Mouse (Mus musculus): ENCODE results near the gene Rhog. TPM values are rescaled to one million over a fixed set of nuclear protein-coding genes. Genes with fewer than 3 reads are reported as not detected.
A peak's percentile ranks its signal among the peaks of the same experiment; 100 is the strongest.

Gene Rhog
- 58.4 and 67.7 TPM in 2 replicates for polyA plus RNA-seq (2015; fragmentation: Nextera tagmentation; extraction: Ambion mirVana)

DNA sequence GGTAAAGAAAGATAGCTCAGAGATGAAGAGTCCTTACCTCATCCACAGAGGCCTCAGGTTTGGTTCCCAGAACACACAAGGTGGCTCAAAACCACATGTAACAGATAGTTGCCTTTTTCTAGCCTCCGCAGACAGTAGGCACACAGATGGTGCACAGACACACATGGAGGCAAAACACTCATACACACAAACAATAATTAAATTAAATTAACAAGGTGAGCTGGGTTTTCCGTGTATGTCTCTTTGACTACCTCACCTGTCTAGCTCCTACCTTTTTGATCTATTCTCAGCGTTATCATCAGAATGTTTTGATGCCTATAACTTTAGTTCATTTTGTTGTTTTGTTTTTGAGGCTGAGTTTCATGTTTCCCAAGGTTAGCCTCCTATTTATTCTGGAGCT, at the start of gene Rhog:
Gene Rhog (minus strand): TSS at position 101 of the 400 bp plus-strand sequence.
- H3K4me1 ChIP-seq: peaks cover 5% of the 10 kb centered on the region; the same call in 1 of the 2 replicates
- no peak within 1 kb of the TSS for H3K4me3 ChIP-seq (replicated peaks)
- no peaks in the 10 kb centered on the region for H3K9me3 ChIP-seq
- WGBS: 82% methylated on average over 3 of the region's 3 CpGs
- no peak within 1 kb of the TSS for H3K27ac ChIP-seq
- no peak within 1 kb of the TSS for H3K4me2 ChIP-seq
- H3K27me3 ChIP-seq (replicated peaks): no peaks in the 10 kb centered on the region
- H3K36me3 ChIP-seq: no peaks in the 10 kb centered on the region
- no peak for ATAC-seq (ENCODE audit: insufficient read depth, low FRiP score, low read depth)
- H3K9ac ChIP-seq: no peak within 1 kb of the TSS

DNA sequence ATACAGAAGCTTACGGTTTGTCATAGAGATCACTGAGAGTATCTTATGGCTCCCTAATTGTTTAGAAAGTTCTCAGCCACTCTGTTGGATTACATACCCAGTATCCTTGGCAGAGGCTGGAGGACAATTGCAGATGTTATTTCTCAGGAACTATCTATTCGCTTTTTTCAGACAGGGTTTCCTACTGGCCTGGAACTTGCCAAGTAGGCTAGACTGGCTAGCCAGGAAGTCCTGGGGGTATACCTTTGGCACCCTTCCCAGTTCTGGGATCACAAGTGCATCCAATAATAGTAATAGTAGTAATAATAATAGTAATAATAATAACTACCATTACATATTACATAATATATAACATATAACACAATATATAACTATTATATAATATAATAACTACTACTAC, 49.7 kb upstream of the Rhog start:
- 84% methylated on average over 2 of the region's 2 CpGs for WGBS
- Histone ChIP-seq H3K9ac (no peak overlapping the region), H3K9me3 (no peaks in the 10 kb centered on the region), H3K27me3 (replicated peaks) (no peaks in the 10 kb centered on the region), H3K4me2 (no peak overlapping the region), H3K4me3 (replicated peaks) (no peak overlapping the region), H3K4me1 (no peaks in the 10 kb centered on the region), H3K36me3 (no peaks in the 10 kb centered on the region), H3K27ac (no peak overlapping the region)
- no peak for ATAC-seq (ENCODE audit: insufficient read depth, low FRiP score, low read depth)

DNA sequence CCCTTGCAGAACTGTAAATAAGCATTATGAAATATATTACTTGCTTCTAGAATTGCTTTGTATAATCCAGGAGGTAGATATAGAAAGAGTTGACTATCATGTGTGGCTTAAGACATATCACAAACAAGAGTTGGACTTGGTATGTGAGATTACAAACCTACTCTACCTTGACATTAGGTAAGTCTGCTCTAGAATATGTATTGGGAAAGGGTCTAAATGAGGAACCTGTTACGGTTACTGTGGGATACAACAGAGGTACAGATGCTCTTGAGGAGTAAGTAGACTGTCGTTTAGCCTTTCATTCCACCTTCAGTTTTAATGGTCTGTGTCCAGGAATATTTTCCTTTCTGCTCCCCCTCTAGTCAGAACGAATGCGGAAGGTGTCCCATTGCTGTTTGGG, 46.6 kb upstream of the Rhog start:
- no peak overlapping the region for H3K9ac ChIP-seq
- H3K27me3 ChIP-seq (replicated peaks): no peaks in the 10 kb centered on the region
- no peak overlapping the region for H3K4me2 ChIP-seq
- H3K4me1 ChIP-seq: no peaks in the 10 kb centered on the region
- no peaks in the 10 kb centered on the region for H3K9me3 ChIP-seq
- H3K36me3 ChIP-seq: no peaks in the 10 kb centered on the region
- no peak overlapping the region for H3K4me3 ChIP-seq (replicated peaks)
- no peak overlapping the region for H3K27ac ChIP-seq
- ATAC-seq (ENCODE audit: insufficient read depth, low FRiP score, low read depth): no peak
- 88% methylated on average over 4 of the region's 4 CpGs for WGBS

DNA sequence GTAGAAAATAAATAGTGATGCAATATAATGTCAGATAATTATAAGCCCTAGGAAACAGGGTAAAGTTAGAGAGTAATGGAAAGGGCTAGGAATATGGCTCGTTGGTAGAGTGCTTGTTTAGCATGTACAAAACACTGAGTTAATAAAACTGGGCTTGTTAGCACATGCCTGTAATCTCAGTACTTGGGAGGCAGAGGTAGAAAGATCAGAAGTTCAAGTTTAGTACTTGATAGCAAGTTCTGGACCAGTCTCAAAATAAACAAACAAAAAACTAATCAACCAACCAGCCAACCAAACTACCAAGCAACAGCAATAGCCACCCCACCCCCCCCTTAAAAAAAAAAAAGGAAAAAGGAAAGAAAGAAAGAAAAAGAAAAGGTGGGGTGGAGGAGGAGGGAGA, 44.9 kb upstream of the Rhog start:
- Histone ChIP-seq H3K9ac (no peak overlapping the region), H3K27ac (no peak overlapping the region), H3K4me3 (replicated peaks) (no peak overlapping the region), H3K9me3 (no peaks in the 10 kb centered on the region), H3K27me3 (replicated peaks) (no peaks in the 10 kb centered on the region), H3K4me1 (no peaks in the 10 kb centered on the region), H3K4me2 (no peak overlapping the region), H3K36me3 (no peaks in the 10 kb centered on the region)
- ATAC-seq (ENCODE audit: insufficient read depth, low FRiP score, low read depth): no peak
- 76% methylated on average over 1 of the region's 1 CpGs for WGBS

DNA sequence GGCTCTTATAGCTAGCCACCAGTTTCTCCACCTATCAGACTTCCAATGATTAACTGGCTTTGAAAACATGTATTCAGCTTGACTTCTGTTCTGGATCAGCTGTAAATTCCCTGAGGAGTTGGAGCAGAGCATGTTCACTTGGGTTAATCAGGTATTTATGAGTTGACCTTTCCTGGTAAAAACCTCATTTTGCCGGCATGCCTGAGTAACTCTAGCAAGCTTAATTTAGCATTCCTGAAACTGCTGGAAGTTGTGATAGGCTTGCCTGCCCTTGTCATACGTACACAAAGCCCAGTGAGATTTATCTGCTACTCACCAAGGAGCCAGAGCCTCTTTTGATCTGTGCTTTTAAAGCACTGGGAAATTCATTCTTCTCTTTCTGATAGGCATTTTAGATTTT, 37.4 kb upstream of the Rhog start:
- Histone ChIP-seq H3K27ac (no peak overlapping the region), H3K36me3 (no peaks in the 10 kb centered on the region), H3K9ac (no peak overlapping the region), H3K4me2 (no peak overlapping the region), H3K9me3 (no peaks in the 10 kb centered on the region), H3K4me3 (replicated peaks) (no peak overlapping the region), H3K4me1 (no peaks in the 10 kb centered on the region), H3K27me3 (replicated peaks) (no peaks in the 10 kb centered on the region)
- WGBS: 14% methylated on average over 2 of the region's 2 CpGs
- ATAC-seq (ENCODE audit: insufficient read depth, low FRiP score, low read depth): no peak

DNA sequence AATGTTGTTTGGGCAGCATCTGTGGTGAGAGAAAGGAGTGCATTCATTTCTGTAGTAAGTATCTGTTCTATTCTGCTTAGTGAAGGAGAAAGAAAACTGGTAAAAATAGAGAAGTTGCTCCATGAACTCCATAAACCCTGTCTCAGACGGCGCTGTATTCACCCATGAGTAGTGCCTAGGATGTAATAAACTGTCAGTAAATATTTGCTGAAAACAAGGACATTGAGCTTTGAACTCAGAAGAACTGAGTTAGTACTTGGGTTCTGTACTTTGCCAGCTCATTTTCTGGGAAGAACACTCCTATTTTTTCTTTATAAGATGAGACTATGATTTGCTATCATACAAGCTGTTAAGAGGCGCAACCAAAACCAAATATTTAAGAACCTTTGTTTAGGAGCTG, 36.4 kb upstream of the Rhog start:
- no peak overlapping the region for H3K4me2 ChIP-seq
- no peaks in the 10 kb centered on the region for H3K36me3 ChIP-seq
- H3K4me3 ChIP-seq (replicated peaks): no peak overlapping the region
- no peaks in the 10 kb centered on the region for H3K9me3 ChIP-seq
- no peak for ATAC-seq (ENCODE audit: insufficient read depth, low FRiP score, low read depth)
- no peaks in the 10 kb centered on the region for H3K27me3 ChIP-seq (replicated peaks)
- no peak overlapping the region for H3K9ac ChIP-seq
- H3K27ac ChIP-seq: no peak overlapping the region
- no peaks in the 10 kb centered on the region for H3K4me1 ChIP-seq
- WGBS: 71% methylated on average over 3 of the region's 3 CpGs

DNA sequence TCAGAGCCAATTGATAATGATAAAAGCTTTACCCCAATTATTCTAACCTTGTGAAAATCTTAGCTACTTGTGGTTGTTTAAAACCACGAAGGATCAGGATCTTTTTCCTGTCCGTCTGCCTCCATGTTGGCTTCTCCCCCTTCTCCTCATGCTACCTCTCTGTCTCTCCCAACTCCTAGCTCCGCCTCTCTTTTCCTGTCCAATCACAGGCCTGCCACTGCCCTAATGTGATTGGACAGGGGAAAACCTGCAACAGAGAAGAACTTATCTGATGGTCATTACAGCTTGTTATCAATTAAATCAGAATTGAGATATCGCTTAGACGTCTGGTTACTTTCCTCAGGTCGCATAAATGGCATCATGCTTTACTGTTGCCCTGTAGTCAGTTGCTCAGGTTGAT, 33.6 kb upstream of the Rhog start:
- Histone ChIP-seq H3K36me3 (no peaks in the 10 kb centered on the region), H3K9me3 (no peaks in the 10 kb centered on the region)

DNA sequence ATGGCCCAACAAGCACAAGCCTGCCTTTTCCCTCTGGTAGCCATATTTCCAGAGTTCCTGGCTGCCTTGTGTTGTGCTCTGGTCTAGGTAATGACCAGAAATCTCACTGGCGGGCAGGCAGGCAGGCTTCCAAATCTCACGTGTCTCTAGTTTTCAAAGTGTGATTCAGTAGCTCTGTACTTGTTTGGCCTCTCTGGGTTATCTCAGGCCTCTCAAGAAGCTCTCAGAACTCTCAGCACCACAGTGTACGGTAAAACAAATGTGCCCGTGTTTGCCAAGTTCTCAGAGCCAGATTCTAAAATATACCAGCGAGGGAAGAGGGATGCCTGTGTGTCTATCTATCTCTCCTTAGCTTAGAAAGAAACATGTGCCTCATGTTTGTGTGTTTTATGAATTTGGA, 26.4 kb upstream of the Rhog start:
- H3K27me3 ChIP-seq (replicated peaks): no peaks in the 10 kb centered on the region
- H3K9me3 ChIP-seq: no peaks in the 10 kb centered on the region
- ATAC-seq (ENCODE audit: insufficient read depth, low FRiP score, low read depth): no peak
- no peak overlapping the region for H3K4me3 ChIP-seq (replicated peaks)
- no peak overlapping the region for H3K4me2 ChIP-seq
- WGBS: 56% methylated on average over 5 of the region's 5 CpGs
- H3K36me3 ChIP-seq: no peaks in the 10 kb centered on the region
- H3K27ac ChIP-seq: no peak overlapping the region
- peaks cover 3% of the 10 kb centered on the region; the same call in 1 of the 2 replicates for H3K4me1 ChIP-seq
- no peak overlapping the region for H3K9ac ChIP-seq

More for the DNA sequence above, 33.6 kb upstream of the Rhog start:
- no peaks in the 10 kb centered on the region for H3K27me3 ChIP-seq (replicated peaks)
- 80% methylated on average over 6 of the region's 6 CpGs for WGBS
- H3K27ac ChIP-seq: no peak overlapping the region
- no peaks in the 10 kb centered on the region for H3K4me1 ChIP-seq
- no peak overlapping the region for H3K4me2 ChIP-seq
- H3K9ac ChIP-seq: no peak overlapping the region
- no peak for ATAC-seq (ENCODE audit: insufficient read depth, low FRiP score, low read depth)
- H3K4me3 ChIP-seq (replicated peaks): no peak overlapping the region

DNA sequence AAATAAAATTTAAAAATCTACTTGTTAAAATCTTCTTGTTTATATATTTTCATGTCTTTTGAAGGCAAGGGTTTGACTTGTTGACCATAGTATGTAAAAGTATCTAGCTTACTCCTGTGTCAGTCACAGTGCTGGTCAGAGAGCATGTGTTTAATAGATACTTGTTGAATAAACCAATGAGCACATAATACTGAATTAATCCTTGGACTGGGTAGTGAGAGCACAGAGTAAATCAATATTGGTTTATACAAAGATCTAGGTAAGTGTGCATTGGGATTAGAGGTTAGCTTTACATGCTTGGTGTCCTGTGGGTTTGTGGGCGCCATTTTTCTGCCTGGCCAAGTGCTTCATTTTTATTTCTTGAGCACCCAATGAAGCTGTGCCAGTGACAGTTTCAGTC, 25.5 kb upstream of the Rhog start:
- no peak overlapping the region for H3K4me2 ChIP-seq
- H3K4me1 ChIP-seq: peaks cover 3% of the 10 kb centered on the region; the same call in 1 of the 2 replicates
- H3K9me3 ChIP-seq: no peaks in the 10 kb centered on the region
- 81% methylated on average over 1 of the region's 1 CpGs for WGBS
- no peaks in the 10 kb centered on the region for H3K36me3 ChIP-seq
- H3K9ac ChIP-seq: no peak overlapping the region
- H3K4me3 ChIP-seq (replicated peaks): no peak overlapping the region
- H3K27ac ChIP-seq: no peak overlapping the region
- ATAC-seq (ENCODE audit: insufficient read depth, low FRiP score, low read depth): no peak
- H3K27me3 ChIP-seq (replicated peaks): no peaks in the 10 kb centered on the region

DNA sequence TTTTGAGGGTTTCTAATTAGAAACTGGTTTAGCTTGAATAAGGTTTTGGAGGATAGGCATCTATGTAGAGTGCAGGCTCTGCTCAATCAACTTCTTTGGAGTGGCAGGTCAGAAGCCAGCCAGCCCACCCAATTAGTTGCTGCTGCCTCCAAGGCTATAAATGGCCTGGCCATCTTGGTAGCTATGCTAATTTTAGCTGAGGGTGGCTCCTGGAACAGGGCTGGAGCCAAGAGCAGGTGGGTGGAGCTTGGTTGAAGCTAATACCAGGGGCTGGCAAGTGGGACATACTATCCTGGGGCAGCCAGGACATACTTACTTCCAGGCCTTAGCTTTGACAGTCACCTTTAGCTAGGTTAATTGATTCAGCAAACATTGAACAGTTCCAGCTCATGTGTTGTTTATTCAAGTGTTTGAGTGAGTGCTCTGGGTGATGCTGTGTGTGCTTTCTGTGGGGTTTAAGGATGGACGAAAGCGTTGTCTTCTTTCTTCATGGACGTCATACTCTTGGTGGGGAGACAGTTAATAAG, 16.6 kb upstream of the Rhog start:
- 58% methylated on average over 3 of the region's 3 CpGs for WGBS
- ATAC-seq (ENCODE audit: insufficient read depth, low FRiP score, low read depth): no peak

DNA sequence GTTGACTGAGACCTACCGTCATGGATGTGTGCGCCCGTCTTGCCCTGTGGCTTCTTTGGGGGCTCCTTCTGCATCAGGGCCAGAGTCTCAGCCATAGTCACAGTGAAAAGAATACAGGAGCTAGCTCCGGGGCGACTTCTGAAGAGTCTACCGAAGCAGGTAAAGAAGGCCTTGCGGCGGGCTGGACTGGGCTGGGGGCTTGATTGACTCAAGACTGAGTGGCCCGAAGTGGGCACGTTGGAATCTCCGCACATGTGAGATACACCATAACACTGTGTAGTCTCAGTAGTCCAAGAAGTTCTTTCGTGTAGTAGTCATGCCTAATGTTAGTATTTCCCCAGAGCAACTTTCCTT, 12.5 kb upstream of the Rhog start:
- 0 out of 2 replicates have a peak, but pooled peaks cover 4% of the 10 kb centered on the region for H3K4me1 ChIP-seq
- WGBS: 10% methylated on average over 12 of the region's 12 CpGs
- peak overlapping the region; percentile 22; the same call in 1 of the 2 replicates for H3K27ac ChIP-seq
- peak overlapping the region; percentile 88 for H3K4me3 ChIP-seq (replicated peaks)
- H3K4me2 ChIP-seq: peak overlapping the region; percentile 91
- no peaks in the 10 kb centered on the region for H3K27me3 ChIP-seq (replicated peaks)
- no peaks in the 10 kb centered on the region for H3K36me3 ChIP-seq
- H3K9ac ChIP-seq: peak overlapping the region; percentile 76; the same call in 1 of the 2 replicates
- no peaks in the 10 kb centered on the region for H3K9me3 ChIP-seq
- ATAC-seq (ENCODE audit: insufficient read depth, low FRiP score, low read depth): no peak

More for the DNA sequence above, 16.6 kb upstream of the Rhog start:
- Histone ChIP-seq H3K4me1 (0 out of 2 replicates have a peak, but pooled peaks cover 4% of the 10 kb centered on the region), H3K4me3 (replicated peaks) (no peak overlapping the region), H3K36me3 (no peaks in the 10 kb centered on the region), H3K9ac (no peak overlapping the region), H3K27me3 (replicated peaks) (no peaks in the 10 kb centered on the region), H3K4me2 (no peak overlapping the region), H3K27ac (no peak overlapping the region), H3K9me3 (no peaks in the 10 kb centered on the region)

DNA sequence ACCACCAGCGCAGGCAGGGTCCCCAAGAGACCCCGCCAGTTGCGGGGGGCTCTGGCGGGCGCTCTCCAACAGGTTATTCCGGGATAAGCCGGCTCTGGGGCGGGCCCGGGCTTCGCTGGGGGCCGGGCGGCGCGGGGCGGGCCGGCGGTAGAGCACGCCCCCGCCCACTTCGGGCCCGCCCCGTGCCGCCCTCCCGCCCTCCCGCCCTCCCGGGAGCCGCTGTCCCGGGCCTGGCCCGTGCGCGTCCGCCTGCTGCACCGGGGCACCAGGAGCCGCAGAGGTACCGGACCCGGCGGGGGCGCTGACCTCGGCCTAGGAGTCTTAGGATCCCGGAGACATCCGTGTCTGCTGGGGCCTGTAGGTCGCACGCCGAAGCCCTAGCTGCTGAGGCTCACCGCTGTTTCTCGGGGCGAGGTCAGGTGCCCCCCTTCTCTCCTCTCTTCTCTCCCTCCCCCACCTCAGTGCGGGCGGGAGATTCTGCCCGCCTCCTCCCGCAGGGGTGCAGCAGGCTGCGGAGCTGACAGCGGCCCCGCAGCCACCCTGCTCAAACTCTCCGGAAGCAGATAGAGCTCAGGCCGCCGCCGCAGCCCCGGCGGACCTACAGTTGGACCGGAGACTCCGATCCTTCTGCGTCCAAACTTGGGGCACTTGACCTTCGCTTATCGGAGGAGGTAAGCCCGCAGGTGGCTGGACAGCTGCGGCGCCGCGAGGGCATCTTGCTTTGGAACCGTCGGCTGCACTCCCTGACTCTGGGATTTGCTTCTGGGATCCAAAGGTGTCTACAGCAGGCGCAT, 11.9 kb upstream of the Rhog start, which contains the start of gene Stim1:
Gene Stim1 (plus strand): TSS at position 206 of the 794 bp plus-strand sequence.
- H3K9ac ChIP-seq: peak within 1 kb of the TSS; percentile 76
- no peaks in the 10 kb centered on the region for H3K27me3 ChIP-seq (replicated peaks)
- no peaks in the 10 kb centered on the region for H3K36me3 ChIP-seq
- peak within 1 kb of the TSS; percentile 88 for H3K4me3 ChIP-seq (replicated peaks)
- H3K4me1 ChIP-seq: 0 out of 2 replicates have a peak, but pooled peaks cover 4% of the 10 kb centered on the region
- peak within 1 kb of the TSS; percentile 65 for H3K27ac ChIP-seq
- no peaks in the 10 kb centered on the region for H3K9me3 ChIP-seq
- peak within 1 kb of the TSS; percentile 91 for H3K4me2 ChIP-seq
- under 1% methylated on average over 55 of the region's 73 CpGs for WGBS
- ATAC-seq (ENCODE audit: insufficient read depth, low FRiP score, low read depth): peak; percentile 93
